Mouse (Mus musculus) gastrocnemius, adult 18-20 months (tissue): ENCODE results near the gene Tmem167. TPM values are rescaled to one million over a fixed set of nuclear protein-coding genes. Genes with fewer than 3 reads are reported as not detected.

Experiments used
- DNase-seq: peaks from one replicate; pipeline ENCODE4 v3.0.0; 2021; ENCODE audit warnings: low spot score
- total RNA-seq, 2 experiments: library from RNA; stranded (reverse); gene quantifications; 2 replicates each; pipeline ENCODE4 v1.2.3; 2021

The Tmem167 gene
- total RNA-seq, 2 experiments from 2014 or later = 5.7 to 6.7 TPM

- DNase-seq = no peak
These were observed 93.3 kb downstream of the Tmem167 start for GRCm38 (mm10) chr13:90182262-90182661.

DNA sequence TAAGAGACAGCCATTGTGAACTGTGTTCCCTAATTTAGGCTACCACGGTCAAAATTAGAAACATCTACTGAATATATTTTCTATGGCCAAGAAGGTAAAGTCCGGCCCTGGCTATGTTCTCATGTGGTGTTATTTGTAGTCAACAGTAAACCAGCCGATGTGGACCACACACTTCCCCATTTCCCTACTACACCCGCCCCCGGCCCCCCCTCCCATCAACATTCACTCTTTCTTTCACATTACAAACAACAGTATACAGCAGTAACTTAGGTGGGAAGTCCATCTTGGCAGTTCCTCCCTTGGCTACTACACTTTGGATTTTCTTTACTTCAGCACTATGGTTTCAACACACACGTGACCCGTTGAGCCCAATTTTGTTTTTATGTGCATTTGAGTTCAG lies 94.6 kb downstream of the Tmem167 start:
- no peak for DNase-seq

- DNase-seq = no peak
These were observed 97.8 kb downstream of the Tmem167 start for GRCm38 (mm10) chr13:90186694-90187093.

- DNase-seq = no peak
These were observed 99.1 kb downstream of the Tmem167 start for GRCm38 (mm10) chr13:90188021-90188420.

DNA sequence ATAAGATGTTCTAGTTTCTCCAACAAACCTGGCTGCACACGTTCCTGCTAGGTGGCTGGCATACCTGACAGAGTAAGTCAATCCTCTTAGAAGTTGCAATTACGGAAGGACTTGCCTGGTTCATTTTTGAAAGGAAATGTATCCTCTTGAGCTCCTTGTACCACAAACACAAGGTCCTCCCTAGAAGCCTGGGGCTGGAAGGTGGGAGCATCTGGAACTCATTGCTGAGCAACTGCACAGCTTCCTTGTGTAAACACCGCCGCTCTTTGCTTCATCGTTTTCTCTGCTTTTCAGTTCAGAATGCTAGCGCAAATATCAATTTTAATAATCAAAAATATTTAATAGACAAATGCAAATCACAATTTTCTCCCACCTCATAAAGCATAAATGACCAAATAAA lies 102.9 kb downstream of the Tmem167 start:
- no peak for DNase-seq

Other genes starting within 250 kb of the Tmem167 start
- 1 to 10 TPM; 7.8 to 9.5 TPM for gene Xrcc4, start 485 bp downstream of the Tmem167 start, total RNA-seq